Mouse (Mus musculus): ENCODE measurements around the gene Lgals2. TPM values are rescaled to one million over a fixed set of nuclear protein-coding genes. Genes with fewer than 3 reads are reported as not detected.

The Lgals2 gene
- not detected in 2 replicates for total RNA-seq (2023)

DNA sequence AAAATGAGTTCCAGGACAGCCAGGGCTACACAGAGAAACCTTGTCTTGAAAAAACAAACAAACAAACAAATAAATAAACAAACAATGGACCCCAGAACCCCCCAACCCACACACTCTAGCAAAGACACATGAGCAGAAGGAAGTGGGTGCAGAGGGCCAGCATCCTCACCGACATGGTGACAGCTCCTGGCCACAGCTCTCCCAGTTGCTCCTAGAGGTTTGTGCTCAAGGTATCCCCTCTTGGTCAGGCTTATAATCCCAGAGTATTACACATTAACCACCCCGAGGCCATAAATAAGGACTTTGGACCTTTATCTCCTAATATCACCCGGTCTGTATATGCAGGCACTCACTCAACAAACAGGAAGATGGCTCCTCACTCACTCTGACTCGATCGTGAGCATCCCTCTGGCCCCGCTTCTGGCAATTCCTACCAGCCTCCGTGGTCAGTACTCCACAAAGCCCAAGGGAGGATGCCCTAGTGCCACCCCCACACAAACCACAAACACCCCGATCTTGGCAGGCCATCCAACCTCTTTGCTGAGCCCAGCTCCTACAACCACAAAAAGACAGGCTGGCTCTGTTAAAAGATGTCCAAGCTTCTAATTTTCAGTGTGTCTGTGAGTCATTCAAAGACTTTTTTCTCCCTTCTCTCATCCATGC lies at the start of gene Lgals2:
Gene Lgals2 (minus strand): TSS at position 227 of the 663 bp plus-strand sequence.

DNA sequence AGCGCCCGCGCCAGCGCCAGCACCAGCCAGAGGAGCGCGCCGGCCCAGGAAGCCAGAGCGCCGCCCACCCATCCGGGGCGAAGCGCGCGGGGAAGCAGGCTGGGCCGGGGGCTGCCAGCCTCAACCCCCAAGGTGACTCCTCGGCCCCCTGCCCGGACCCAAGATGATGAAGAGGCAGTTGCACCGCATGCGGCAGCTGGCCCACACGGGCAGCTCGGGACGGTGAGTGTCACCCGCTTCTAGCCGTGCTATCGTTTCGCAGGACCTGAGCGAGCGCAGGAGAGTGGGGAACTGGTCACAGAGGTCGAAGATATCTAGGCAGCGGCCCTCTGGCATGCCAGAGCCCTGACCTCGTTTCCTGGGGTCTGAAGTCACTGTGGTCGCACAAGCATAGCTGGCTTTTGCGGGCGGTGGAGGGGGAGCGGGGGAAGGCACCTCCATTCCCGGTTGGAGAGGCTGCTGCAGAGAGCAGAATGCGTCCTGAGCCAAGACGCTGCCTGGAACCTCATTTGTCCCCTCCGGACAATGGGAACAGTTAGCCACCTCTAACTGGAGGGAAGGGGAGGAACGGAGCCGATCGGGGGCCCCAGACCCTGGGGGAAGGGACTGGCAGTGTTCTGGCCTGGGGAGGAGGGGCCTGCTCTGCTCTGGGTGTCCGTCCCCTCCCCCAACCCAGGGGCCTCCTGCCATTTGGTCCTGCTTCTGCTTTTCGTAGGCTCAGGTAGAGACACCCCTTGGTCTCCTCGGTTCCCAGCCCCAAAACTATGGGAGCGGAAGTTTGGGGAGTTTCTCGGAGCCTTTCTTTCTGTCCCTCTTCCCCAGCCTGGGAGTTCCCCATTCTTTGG lies 44.6 kb upstream of the Lgals2 start, which contains the start of gene Sh3bp1:
Gene Sh3bp1 (plus strand): TSS at position 29 of the 845 bp plus-strand sequence.

DNA sequence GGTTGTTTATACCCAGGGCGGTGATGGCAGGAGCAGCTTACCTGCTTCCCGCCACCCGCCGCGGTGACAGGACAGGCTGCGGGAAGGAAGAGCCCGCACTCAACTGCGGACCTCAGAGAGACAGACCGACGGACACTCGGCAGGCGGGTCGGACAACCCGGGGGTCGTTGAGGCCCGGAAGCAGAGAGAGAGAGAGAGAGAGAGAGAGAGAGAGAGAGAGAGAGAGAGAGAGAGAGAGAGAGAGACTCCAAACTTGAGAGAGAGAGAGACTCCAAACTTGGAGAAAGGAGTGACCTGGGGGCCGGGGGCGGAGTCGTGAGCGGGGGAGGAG lies 44.0 kb upstream of the Lgals2 start, which contains the start of gene Gm49510:
Gene Gm49510 (plus strand): TSS at position 259 of the 331 bp plus-strand sequence.

DNA sequence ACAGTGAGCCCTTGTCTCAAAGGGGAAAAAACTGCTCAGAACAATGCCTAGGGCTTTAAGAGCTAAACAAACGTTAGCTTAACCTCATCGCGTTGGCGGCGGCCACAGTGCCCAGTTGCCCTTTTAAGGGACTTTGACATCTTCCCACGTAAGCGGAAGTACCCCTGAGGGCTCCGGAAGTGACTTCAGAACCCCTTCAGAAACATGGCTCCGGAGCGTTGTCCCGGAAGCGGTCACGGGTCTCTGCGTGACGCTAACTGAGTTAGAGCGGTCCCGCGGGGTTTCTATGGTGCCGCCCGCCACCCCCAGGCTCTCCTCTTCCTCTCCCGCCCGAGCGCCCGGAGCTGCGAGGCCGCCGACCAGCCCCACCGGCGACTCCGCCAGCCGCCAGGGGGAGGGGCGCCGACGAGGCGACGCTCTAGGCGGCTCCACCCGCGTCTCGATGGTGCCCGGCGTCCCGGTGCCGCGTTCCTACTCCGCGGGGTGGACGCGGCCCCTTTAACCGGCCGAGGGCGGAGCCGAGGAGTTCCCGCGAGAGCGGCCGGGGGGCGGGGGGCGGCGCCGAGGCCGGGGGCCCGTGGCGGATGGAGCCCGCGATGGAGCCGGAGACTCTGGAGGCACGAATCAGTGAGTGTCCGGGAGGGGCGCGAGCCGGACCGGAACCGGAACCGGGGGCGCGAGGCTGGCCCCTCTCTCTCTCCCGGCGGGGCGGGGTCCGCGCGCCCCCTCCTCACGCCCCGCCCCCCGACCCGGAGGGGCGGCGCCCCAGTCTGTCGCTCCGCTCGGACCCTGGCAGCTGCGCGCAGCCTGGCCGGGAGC lies 21.9 kb upstream of the Lgals2 start, which contains the start of gene Gga1:
Gene Gga1 (plus strand): TSS at position 200 of the 819 bp plus-strand sequence.

DNA sequence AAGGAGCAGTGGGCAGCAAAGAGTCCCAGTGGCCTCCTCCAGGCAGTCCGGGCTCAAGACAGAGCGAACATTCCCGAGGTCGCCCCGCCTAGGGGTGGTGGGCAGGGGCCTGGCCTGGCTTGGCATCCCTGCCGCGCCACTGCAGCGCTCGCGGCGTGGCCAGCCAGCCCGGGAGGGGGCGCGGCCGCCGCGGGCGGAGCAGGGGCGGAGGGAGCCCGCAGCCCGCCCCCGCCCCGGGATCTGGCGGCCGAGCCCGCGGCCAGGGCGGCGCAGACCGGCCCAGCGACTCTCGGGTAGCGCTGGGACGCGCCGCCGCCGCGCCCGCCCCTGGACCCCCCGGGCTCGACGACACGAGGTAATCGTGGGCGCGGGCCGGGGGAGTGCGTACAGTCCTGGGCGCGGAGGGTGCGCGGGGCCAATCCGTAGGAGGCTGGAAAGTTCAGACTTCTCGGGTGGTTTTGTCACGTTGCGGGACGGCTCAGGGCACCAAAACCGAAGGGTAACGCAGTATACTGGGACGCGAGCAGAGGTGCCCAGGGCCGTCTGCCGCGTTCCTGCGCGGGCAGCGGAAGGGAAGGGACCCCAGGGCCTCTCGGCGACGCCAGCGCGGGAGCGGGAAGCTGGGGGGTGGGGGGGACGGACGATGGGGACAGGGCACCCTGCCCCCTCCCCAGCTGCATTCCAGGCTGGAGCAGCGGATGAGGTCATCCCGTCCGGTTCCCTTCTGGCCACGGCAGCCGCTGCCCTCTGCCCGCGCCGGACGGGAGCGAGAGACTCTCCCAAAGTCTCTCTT lies 12.8 kb downstream of the Lgals2 start, which contains the start of gene Cdc42ep1:
Gene Cdc42ep1 (plus strand): TSS at position 254 of the 793 bp plus-strand sequence.

DNA sequence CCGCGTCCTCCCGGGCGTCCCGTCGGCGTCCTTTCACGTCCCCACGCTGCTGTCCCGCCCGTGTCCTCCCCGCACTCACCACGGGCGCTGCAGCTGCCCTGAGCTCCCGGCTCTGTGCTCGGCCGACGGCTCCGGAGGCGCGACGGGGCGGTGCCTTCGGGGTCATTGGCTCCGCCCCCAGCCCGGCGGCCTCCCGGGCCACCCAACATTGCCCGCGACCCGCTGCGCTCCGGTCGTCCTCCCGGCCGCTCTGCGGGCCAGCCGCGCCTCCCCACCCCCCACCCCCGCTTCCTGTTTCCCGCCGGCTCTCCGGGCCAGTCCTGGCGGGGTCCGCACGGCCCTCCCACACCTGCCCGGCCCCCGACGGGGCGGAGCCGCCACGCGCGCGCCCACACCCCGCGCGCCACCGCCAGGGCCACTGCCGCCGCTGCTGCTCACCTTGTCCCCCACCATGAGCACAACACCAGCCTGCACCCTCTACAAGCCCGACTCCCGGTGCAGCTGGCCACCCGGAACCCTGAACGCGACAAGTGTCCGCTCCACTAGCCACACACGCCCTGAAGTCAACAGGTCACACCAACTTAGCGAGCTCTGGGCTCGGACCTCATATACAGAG lies 52.4 kb downstream of the Lgals2 start, which contains the start of gene Card10:
Gene Card10 (minus strand): TSS at position 267 of the 616 bp plus-strand sequence.

Other genes with a start within 250 kb of the Lgals2 start
- 0.18 and 0.54 TPM in 2 replicates for gene Elfn2, start 136.8 kb downstream of the Lgals2 start, total RNA-seq (2023)
- 9.8 and 11.6 TPM in 2 replicates for gene Mfng, start 82.1 kb downstream of the Lgals2 start, total RNA-seq (2023)
- 38.0 and 51.1 TPM in 2 replicates for gene Card10, start 52.5 kb downstream of the Lgals2 start, total RNA-seq (2023)
- 0.16 TPM in 1 of 2 replicates, not detected in the other for gene Cdc42ep1, start 12.9 kb downstream of the Lgals2 start, total RNA-seq (2023)
- 78.1 and 82.2 TPM in 2 replicates for gene Gga1, start 21.7 kb upstream of the Lgals2 start, total RNA-seq (2023)
- not detected in 2 replicates for gene Gm49510, start 44.1 kb upstream of the Lgals2 start, total RNA-seq (2023)
- gene Sh3bp1, start 44.2 kb upstream of the Lgals2 start, total RNA-seq (2023), result 79.0 and 84.2 TPM in 2 replicates
- gene Pdxp, start 58.4 kb upstream of the Lgals2 start, total RNA-seq (2023), result 1.5 and 2.1 TPM in 2 replicates
- gene Lgals1, start 71.2 kb upstream of the Lgals2 start, total RNA-seq (2023), result 96.1 and 170 TPM in 2 replicates
- 13.9 and 16.8 TPM in 2 replicates for gene Nol12, start 79.4 kb upstream of the Lgals2 start, total RNA-seq (2023)
- 187 and 211 TPM in 2 replicates for gene Triobp, start 92.2 kb upstream of the Lgals2 start, total RNA-seq (2023)
- gene H1f0, start 172.9 kb upstream of the Lgals2 start, total RNA-seq (2023), result 16.5 and 23.8 TPM in 2 replicates
- gene Galr3, start 186.4 kb upstream of the Lgals2 start, total RNA-seq (2023), result not detected in 2 replicates
- gene Ankrd54, start 207.4 kb upstream of the Lgals2 start, total RNA-seq (2023), result 13.0 and 17.1 TPM in 2 replicates
- gene Eif3l, start 219.7 kb upstream of the Lgals2 start, total RNA-seq (2023), result 51.7 and 52.6 TPM in 2 replicates